Mouse (Mus musculus): ENCODE results near the gene Rab11fip4. TPM values are rescaled to one million over a fixed set of nuclear protein-coding genes. Genes with fewer than 3 reads are reported as not detected.

Gene Rab11fip4
- polyA plus RNA-seq, 1 experiment: 0.03 TPM

GRCm38 (mm10) chr11:79673072-79673471, 82.1 kb downstream of the Rab11fip4 start:
- no peak overlapping the region for H3K4me3 ChIP-seq (replicated peaks)
- TF ChIP-seq FLI1 (IDR thresholded peaks at IDR 0.05; ENCODE audit: low read length) (no peak), GATA1 (IDR thresholded peaks at IDR 0.05; ENCODE audit: borderline replicate concordance, low read length) (no peak)

GRCm38 (mm10) chr11:79673717-79674116, 82.7 kb downstream of the Rab11fip4 start:
- Histone ChIP-seq H3K9me3 (no peaks in the 10 kb centered on the region), H3K36me3 (replicated peaks; ENCODE audit: low read length) (no peaks in the 10 kb centered on the region), H3K4me3 (replicated peaks) (no peak overlapping the region), H3K27me3 (replicated peaks) (peaks cover 86% of the 10 kb centered on the region), H3K4me1 (peaks cover 24% of the 10 kb centered on the region)
- TF ChIP-seq FLI1 (IDR thresholded peaks at IDR 0.05; ENCODE audit: low read length) (no peak), GATA1 (IDR thresholded peaks at IDR 0.05; ENCODE audit: borderline replicate concordance, low read length) (no peak)

More at GRCm38 (mm10) chr11:79673072-79673471, 82.1 kb downstream of the Rab11fip4 start:
- H3K27me3 ChIP-seq (replicated peaks): peaks cover 86% of the 10 kb centered on the region
- peaks cover under 1% of the 10 kb centered on the region; the same call in 1 of the 2 replicates for H3K9me3 ChIP-seq
- H3K36me3 ChIP-seq (replicated peaks; ENCODE audit: low read length): no peaks in the 10 kb centered on the region
- peaks cover 24% of the 10 kb centered on the region for H3K4me1 ChIP-seq

GRCm38 (mm10) chr11:79674231-79674630, 83.2 kb downstream of the Rab11fip4 start:
- TF ChIP-seq FLI1 (IDR thresholded peaks at IDR 0.05; ENCODE audit: low read length): no peak
- no peak for TF ChIP-seq GATA1 (IDR thresholded peaks at IDR 0.05; ENCODE audit: borderline replicate concordance, low read length)
- peaks cover 20% of the 10 kb centered on the region for H3K4me1 ChIP-seq
- no peak overlapping the region for H3K4me3 ChIP-seq (replicated peaks)
- H3K36me3 ChIP-seq (replicated peaks; ENCODE audit: low read length): no peaks in the 10 kb centered on the region
- H3K27me3 ChIP-seq (replicated peaks): peaks cover 86% of the 10 kb centered on the region
- H3K9me3 ChIP-seq: no peaks in the 10 kb centered on the region

- Histone ChIP-seq H3K36me3 (replicated peaks; ENCODE audit: low read length) (no peaks in the 10 kb centered on the region), H3K27me3 (replicated peaks) (peaks cover 86% of the 10 kb centered on the region), H3K9me3 (no peaks in the 10 kb centered on the region), H3K4me3 (replicated peaks) (no peak overlapping the region), H3K4me1 (peaks cover 20% of the 10 kb centered on the region)
- TF ChIP-seq GATA1 (IDR thresholded peaks at IDR 0.05; ENCODE audit: borderline replicate concordance, low read length) (no peak), FLI1 (IDR thresholded peaks at IDR 0.05; ENCODE audit: low read length) (no peak)
Observed at GRCm38 (mm10) chr11:79674632-79675031, 83.6 kb downstream of the Rab11fip4 start.

GRCm38 (mm10) chr11:79675285-79675684, 84.3 kb downstream of the Rab11fip4 start:
- TF ChIP-seq GATA1 (IDR thresholded peaks at IDR 0.05; ENCODE audit: borderline replicate concordance, low read length) (no peak), FLI1 (IDR thresholded peaks at IDR 0.05; ENCODE audit: low read length) (no peak)
- H3K4me3 ChIP-seq (replicated peaks): no peak overlapping the region
- H3K4me1 ChIP-seq: peaks cover 16% of the 10 kb centered on the region
- H3K9me3 ChIP-seq: no peaks in the 10 kb centered on the region
- no peaks in the 10 kb centered on the region for H3K36me3 ChIP-seq (replicated peaks; ENCODE audit: low read length)
- H3K27me3 ChIP-seq (replicated peaks): peaks cover 86% of the 10 kb centered on the region

GRCm38 (mm10) chr11:79675994-79676393, 85.0 kb downstream of the Rab11fip4 start:
- Histone ChIP-seq H3K36me3 (replicated peaks; ENCODE audit: low read length) (no peaks in the 10 kb centered on the region), H3K27me3 (replicated peaks) (peaks cover 86% of the 10 kb centered on the region), H3K9me3 (no peaks in the 10 kb centered on the region), H3K4me3 (replicated peaks) (no peak overlapping the region), H3K4me1 (peaks cover 9% of the 10 kb centered on the region; the same call in 1 of the 2 replicates)
- TF ChIP-seq FLI1 (IDR thresholded peaks at IDR 0.05; ENCODE audit: low read length) (no peak), GATA1 (IDR thresholded peaks at IDR 0.05; ENCODE audit: borderline replicate concordance, low read length) (no peak)

- Histone ChIP-seq H3K36me3 (replicated peaks; ENCODE audit: low read length) (no peaks in the 10 kb centered on the region), H3K27me3 (replicated peaks) (peaks cover 89% of the 10 kb centered on the region), H3K9me3 (no peaks in the 10 kb centered on the region), H3K4me3 (replicated peaks) (no peak overlapping the region), H3K4me1 (peaks cover 7% of the 10 kb centered on the region; the same call in 1 of the 2 replicates)
- no peak for TF ChIP-seq FLI1 (IDR thresholded peaks at IDR 0.05; ENCODE audit: low read length)
Observed at GRCm38 (mm10) chr11:79676483-79676967, 85.5 kb downstream of the Rab11fip4 start.

- TF ChIP-seq GATA1 (IDR thresholded peaks at IDR 0.05; ENCODE audit: borderline replicate concordance, low read length) (no peak), FLI1 (IDR thresholded peaks at IDR 0.05; ENCODE audit: low read length) (no peak)
- no peaks in the 10 kb centered on the region for H3K36me3 ChIP-seq (replicated peaks; ENCODE audit: low read length)
- H3K4me1 ChIP-seq: peaks cover 7% of the 10 kb centered on the region; the same call in 1 of the 2 replicates
- no peak overlapping the region for H3K4me3 ChIP-seq (replicated peaks)
- no peaks in the 10 kb centered on the region for H3K9me3 ChIP-seq
- peaks cover 94% of the 10 kb centered on the region for H3K27me3 ChIP-seq (replicated peaks)
Observed at GRCm38 (mm10) chr11:79677402-79677801, 86.4 kb downstream of the Rab11fip4 start.

GRCm38 (mm10) chr11:79678363-79679153, 87.5 kb downstream of the Rab11fip4 start:
- Histone ChIP-seq H3K36me3 (replicated peaks; ENCODE audit: low read length) (no peaks in the 10 kb centered on the region), H3K27me3 (replicated peaks) (peaks cover 94% of the 10 kb centered on the region), H3K4me1 (peaks cover 2% of the 10 kb centered on the region; the same call in 1 of the 2 replicates), H3K4me3 (replicated peaks) (no peak overlapping the region), H3K9me3 (no peaks in the 10 kb centered on the region)
- TF ChIP-seq FLI1 (IDR thresholded peaks at IDR 0.05; ENCODE audit: low read length) (no peak), GATA1 (IDR thresholded peaks at IDR 0.05; ENCODE audit: borderline replicate concordance, low read length) (no peak)

- no peaks in the 10 kb centered on the region for H3K9me3 ChIP-seq
- peaks cover 3% of the 10 kb centered on the region; the same call in 1 of the 2 replicates for H3K4me1 ChIP-seq
- H3K27me3 ChIP-seq (replicated peaks): peaks cover 92% of the 10 kb centered on the region
- H3K4me3 ChIP-seq (replicated peaks): no peak overlapping the region
- no peaks in the 10 kb centered on the region for H3K36me3 ChIP-seq (replicated peaks; ENCODE audit: low read length)
- TF ChIP-seq GATA1 (IDR thresholded peaks at IDR 0.05; ENCODE audit: borderline replicate concordance, low read length): no peak
Observed at GRCm38 (mm10) chr11:79679929-79680328, 88.9 kb downstream of the Rab11fip4 start.

Measured in megakaryocyte, embryonic 14.5 days (primary cell).